Comparison of ENCODE assay signal across 9 mouse cellular contexts in the genomic region with DNA sequence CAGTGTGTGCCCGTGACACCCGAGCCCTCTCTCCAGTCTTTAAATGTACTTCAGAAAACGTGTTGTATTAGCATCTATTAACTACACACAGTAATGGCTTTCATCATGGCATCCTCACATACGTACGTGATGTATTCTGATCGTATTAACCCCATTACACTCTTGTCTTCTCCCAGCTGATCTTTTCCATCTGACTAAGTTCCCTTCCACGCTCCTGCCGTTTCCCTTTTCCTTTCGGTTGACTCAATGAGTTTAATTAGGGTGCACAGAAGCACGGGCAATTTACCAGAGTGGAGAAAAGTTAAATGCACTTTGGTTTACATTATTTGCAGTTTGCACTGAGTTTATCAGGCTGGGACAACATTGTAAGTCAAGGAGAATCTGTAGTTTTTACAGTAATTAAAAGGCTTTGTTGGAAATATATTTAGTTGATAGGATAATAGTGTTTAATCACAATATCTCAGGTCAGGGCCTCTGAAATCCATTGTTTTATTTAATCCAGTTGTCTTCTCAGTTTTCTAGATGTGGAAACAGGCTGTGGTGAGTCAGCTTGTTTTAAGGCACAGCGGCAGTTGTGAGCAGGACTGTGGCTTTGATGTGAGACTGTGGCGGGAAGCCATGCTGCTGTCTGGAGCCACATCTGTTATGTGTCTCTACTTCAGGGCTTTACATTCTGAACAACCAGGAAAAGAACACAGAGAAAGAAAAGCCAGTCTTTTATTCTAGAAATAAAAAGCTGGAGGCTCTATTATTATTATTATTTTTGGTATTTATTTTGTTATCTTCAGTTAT. TPM values are rescaled to one million over a fixed set of nuclear protein-coding genes. Genes with fewer than 3 reads are reported as not detected.
DNase-seq lines count a peak whose midpoint lies in the region; ATAC-seq lines count a peak whose summit lies in the region.
"Had no signal": no experiment of that assay in that cellular context is flagged by ENCODE, and none has a peak within 500 bp of the region (broad histone marks: within the 10 kb centered on the region; RNA-seq: fewer than 3 reads in every experiment).

No protein-coding gene starts in this region.

- DNase-seq in heart, postnatal 14 days: peak; percentile 22 to 25
- no peak for DNase-seq in heart, postnatal 36 days
- DNase-seq in 416B (ENCODE audit: low read depth) (peak; percentile 88), MN1 (ENCODE audit: low spot score) (peak; percentile 64)
- DNase-seq in naive thymus-derived CD4-positive, alpha-beta T cell, adult 2 months (ENCODE audit: low read depth): peak; percentile 40
- DNase-seq in adrenal gland, adult 18-20 months (ENCODE audit: low spot score in 2 of 2): no peak
- DNase-seq: cerebellum, adult 18-20 months had no signal

- ATAC-seq in inflammation-experienced regulatory T-cells, adult 6 months: no peak
- ATAC-seq: liver, embryonic 12.5 days had no signal

- intact Hi-C loops in heart, postnatal 14 days (cut with DNase I): no loop called here
- intact Hi-C loops in heart, postnatal 36 days (cut with DNase I): no loop called here

RNA-seq across cellular contexts. Expression of a gene that starts 37.1 kb away (rescaled TPM):
- 10 to 100 TPM; 28.6 to 29.6 TPM for total RNA-seq in heart, postnatal 14 days (2021)
- 10 to 100 TPM; 24.4 to 27.7 TPM for total RNA-seq in heart, postnatal 36 days (2021)
- polyA plus RNA-seq in inflammation-experienced regulatory T-cells, adult 6 months (2017; shearing (Covaris generic)): 10 to 100 TPM; 22.5 to 30.6 (median 22.6) TPM
- 10 to 100 TPM; 26.6 TPM for total RNA-seq in adrenal gland, adult 18-20 months (2021)

Comparison
In these comparisons a context has a peak if more than half of its experiments do, and no peak if none do; other contexts are left out.
1. DNase-seq: peak in heart, postnatal 14 days (2 of 2), 416B (single experiment), MN1 (single experiment) and naive thymus-derived CD4-positive, alpha-beta T cell, adult 2 months (single experiment); none in heart, postnatal 36 days (0 of 2) and adrenal gland, adult 18-20 months (0 of 2).